In the genomic region with DNA sequence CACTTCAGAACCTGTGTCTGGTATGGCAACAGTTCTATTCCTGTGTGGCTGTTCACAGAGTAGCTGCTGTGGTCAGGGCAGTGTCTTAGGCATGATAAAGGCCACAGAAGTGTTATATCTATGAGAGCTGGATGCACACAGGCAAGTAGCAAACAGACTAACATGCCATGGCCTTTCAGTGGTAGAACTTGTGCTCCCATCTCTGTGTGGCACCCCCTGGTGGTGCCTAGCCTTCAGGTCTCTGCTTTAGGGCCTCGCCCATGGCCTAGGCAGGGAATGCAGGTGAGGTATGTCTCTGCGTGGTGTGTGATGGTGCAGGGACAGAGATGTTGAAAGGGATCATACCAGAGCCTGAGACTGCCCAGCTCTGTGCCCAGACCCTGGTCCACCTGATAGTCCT, we compare ENCODE assay signal across 8 mouse cellular contexts. TPM values are rescaled to one million over a fixed set of nuclear protein-coding genes. Genes with fewer than 3 reads are reported as not detected.
DNase-seq lines count a peak whose midpoint lies in the region; ATAC-seq and TF ChIP-seq lines count a peak whose summit lies in the region.

No protein-coding gene starts in this region.

- no peak for ATAC-seq in kidney, embryonic 14.5 days (ENCODE audit: low FRiP score, low TSS enrichment)
- ATAC-seq in intestine, postnatal 0 days = no peak
- ATAC-seq in hindbrain, embryonic 12.5 days (ENCODE audit: low FRiP score) = no peak

- no peak for TF ChIP-seq POLR2A in kidney, adult 2 months (IDR thresholded peaks at IDR 0.05; ENCODE audit: low read depth, low read length)

- H3K27ac ChIP-seq in kidney, adult 2 months (ENCODE audit: insufficient read depth, low read depth, low read length) = no peak overlapping the region
- H3K27ac ChIP-seq in kidney, embryonic 14.5 days (ENCODE audit: low read depth, low read length) = no peak overlapping the region
- H3K27ac ChIP-seq in intestine, postnatal 0 days (ENCODE audit: low read depth, low read length) = no peak overlapping the region
- no peak overlapping the region for H3K27ac ChIP-seq in limb, embryonic 10.5 days
- no peak overlapping the region for H3K27ac ChIP-seq in hindbrain, embryonic 12.5 days

- TF ChIP-seq CTCF in kidney, adult 2 months (conservative IDR thresholded peaks at IDR 0.05; ENCODE audit: insufficient read depth, insufficient read length, low read depth, low read length) = peak; percentile 60
- 0 out of 2 replicates have a peak, but pooled peaks have one; percentile 5 for TF ChIP-seq CTCF in E14TG2a.4 (conservative IDR thresholded peaks at IDR 0.05; ENCODE audit: low read length)
- peak; percentile 83 for TF ChIP-seq CTCF in intestine, postnatal 0 days (IDR thresholded peaks at IDR 0.05; ENCODE audit: low read depth)

- H3K36me3 ChIP-seq in kidney, adult 2 months (ENCODE audit: control insufficient read depth, insufficient read depth, low read length) = peaks cover 5% of the 10 kb centered on the region
- H3K36me3 ChIP-seq in kidney, embryonic 14.5 days (ENCODE audit: control insufficient read depth, insufficient read depth, low read length) = peaks cover 39% of the 10 kb centered on the region
- peaks cover 90% of the 10 kb centered on the region for H3K36me3 ChIP-seq in E14TG2a.4 (ENCODE audit: insufficient read depth, low read length)
- peaks cover 99% of the 10 kb centered on the region for H3K36me3 ChIP-seq in intestine, postnatal 0 days (ENCODE audit: control insufficient read depth, insufficient read depth)
- H3K36me3 ChIP-seq in limb, embryonic 10.5 days = peaks cover 29% of the 10 kb centered on the region
- peaks cover 74% of the 10 kb centered on the region for H3K36me3 ChIP-seq in hindbrain, embryonic 12.5 days

- peak; percentile 40 for DNase-seq in kidney, adult 2 months
- peak; percentile 57 to 58 for DNase-seq in adrenal gland, postnatal 36 days
- DNase-seq in mesoderm, embryonic 11.5 days (ENCODE audit: low read depth, low spot score) = peak; percentile 15
- DNase-seq in limb, embryonic 10.5 days (ENCODE audit: low spot score) = no peak

- no peaks in the 10 kb centered on the region for H3K4me1 ChIP-seq in kidney, adult 2 months (ENCODE audit: control insufficient read depth, insufficient read depth, low read length)
- H3K4me1 ChIP-seq in kidney, embryonic 14.5 days (ENCODE audit: control insufficient read depth, insufficient read depth, low read length) = no peaks in the 10 kb centered on the region
- peaks cover 28% of the 10 kb centered on the region for H3K4me1 ChIP-seq in E14TG2a.4 (replicated peaks; ENCODE audit: low read depth, low read length)
- H3K4me1 ChIP-seq in intestine, postnatal 0 days (replicated peaks; ENCODE audit: control insufficient read depth, insufficient read depth, low read length) = no peaks in the 10 kb centered on the region
- H3K4me1 ChIP-seq in limb, embryonic 10.5 days = peaks cover 3% of the 10 kb centered on the region
- no peaks in the 10 kb centered on the region for H3K4me1 ChIP-seq in hindbrain, embryonic 12.5 days

- no peak overlapping the region for H3K4me3 ChIP-seq in kidney, adult 2 months (ENCODE audit: insufficient read depth, low read depth, low read length)
- H3K4me3 ChIP-seq in kidney, embryonic 14.5 days (ENCODE audit: low read length) = no peak overlapping the region
- H3K4me3 ChIP-seq in E14TG2a.4 (replicated peaks; ENCODE audit: low read length) = no peak overlapping the region
- H3K4me3 ChIP-seq in intestine, postnatal 0 days (ENCODE audit: low read depth, low read length) = no peak overlapping the region
- no peak overlapping the region for H3K4me3 ChIP-seq in limb, embryonic 10.5 days
- H3K4me3 ChIP-seq in hindbrain, embryonic 12.5 days = no peak overlapping the region

- no peak overlapping the region for H3K9ac ChIP-seq in kidney, embryonic 14.5 days (ENCODE audit: low read depth, low read length)
- no peak overlapping the region for H3K9ac ChIP-seq in intestine, postnatal 0 days (ENCODE audit: low read depth, low read length)
- no peak overlapping the region for H3K9ac ChIP-seq in hindbrain, embryonic 12.5 days

- H3K4me2 ChIP-seq in kidney, embryonic 14.5 days (replicated peaks; ENCODE audit: low read depth, low read length) = no peak overlapping the region
- no peak overlapping the region for H3K4me2 ChIP-seq in intestine, postnatal 0 days (replicated peaks; ENCODE audit: low read depth)
- no peak overlapping the region for H3K4me2 ChIP-seq in hindbrain, embryonic 12.5 days (replicated peaks)

- 78% methylated on average over 2 of the region's 2 CpGs for WGBS in kidney, adult 2 months
- whole genome bisulfite sequencing in kidney, embryonic 14.5 days = 88% methylated on average over 2 of the region's 2 CpGs
- 71% methylated on average over 2 of the region's 2 CpGs for WGBS in intestine, postnatal 0 days
- 96% methylated on average over 2 of the region's 2 CpGs for WGBS in limb, embryonic 10.5 days
- WGBS in hindbrain, embryonic 12.5 days = 90% methylated on average over 2 of the region's 2 CpGs

- no peaks in the 10 kb centered on the region for H3K9me3 ChIP-seq in kidney, embryonic 14.5 days (ENCODE audit: control insufficient read depth, low read length)
- no peaks in the 10 kb centered on the region for H3K9me3 ChIP-seq in E14TG2a.4 (ENCODE audit: low read length)
- no peaks in the 10 kb centered on the region for H3K9me3 ChIP-seq in intestine, postnatal 0 days (ENCODE audit: control insufficient read depth)
- H3K9me3 ChIP-seq in limb, embryonic 10.5 days (replicated peaks) = no peaks in the 10 kb centered on the region
- H3K9me3 ChIP-seq in hindbrain, embryonic 12.5 days (replicated peaks) = no peaks in the 10 kb centered on the region

- H3K27me3 ChIP-seq in kidney, adult 2 months (replicated peaks; ENCODE audit: control insufficient read depth, insufficient read depth, low read length) = no peaks in the 10 kb centered on the region
- H3K27me3 ChIP-seq in kidney, embryonic 14.5 days (ENCODE audit: control insufficient read depth, insufficient read depth, low read length) = no peaks in the 10 kb centered on the region
- H3K27me3 ChIP-seq in E14TG2a.4 (ENCODE audit: insufficient read depth, low read length) = no peaks in the 10 kb centered on the region
- H3K27me3 ChIP-seq in intestine, postnatal 0 days (replicated peaks; ENCODE audit: control insufficient read depth, insufficient read depth, low read length) = no peaks in the 10 kb centered on the region
- no peaks in the 10 kb centered on the region for H3K27me3 ChIP-seq in limb, embryonic 10.5 days (ENCODE audit: low read depth, poor library complexity, severe bottlenecking)
- H3K27me3 ChIP-seq in hindbrain, embryonic 12.5 days = no peaks in the 10 kb centered on the region

RNA-seq across cellular contexts. Expression of gene Cck, which starts 50.1 kb away (rescaled TPM):
- polyA plus RNA-seq in kidney, adult 2 months (2012; rRNA removed) = 82.6 and 87.7 TPM in 2 replicates
- polyA plus RNA-seq in kidney, embryonic 14.5 days (2014; fragmentation: Nextera tagmentation; extraction: Ambion mirVana) = 4.3 and 5.0 TPM in 2 replicates
- total RNA-seq in adrenal gland, postnatal 36 days (2021) = under 1 TPM in 1 of 2 experiments, not detected in 1; 0.99 TPM
- polyA plus RNA-seq in intestine, postnatal 0 days (2015; fragmentation: Nextera tagmentation; extraction: Ambion mirVana) = 88.5 and 92.1 TPM in 2 replicates
- polyA plus RNA-seq in limb, embryonic 10.5 days (2016; fragmentation: Nextera tagmentation; extraction: Ambion mirVana) = 0.68 and 0.86 TPM in 2 replicates
- polyA plus RNA-seq in hindbrain, embryonic 12.5 days (2016; fragmentation: Nextera tagmentation; extraction: Ambion mirVana) = 0.88 and 1.2 TPM in 2 replicates

Comparison
In these comparisons a context has a peak if more than half of its experiments do, and no peak if none do; other contexts are left out.
1. RNA of gene Cck, which starts 50.1 kb away (polyA plus RNA-seq): 88.5 to 92.1 TPM in intestine, postnatal 0 days and 82.6 to 87.7 TPM in kidney, adult 2 months; 4.3 to 5.0 TPM in kidney, embryonic 14.5 days, 0.88 to 1.2 TPM in hindbrain, embryonic 12.5 days and 0.68 to 0.86 TPM in limb, embryonic 10.5 days; every median in the first group is over 10 times any median in the second.
2. CTCF ChIP-seq: peak in every context shown above with its lines; median percentile 83 in intestine, postnatal 0 days; 60 in kidney, adult 2 months; 5 in E14TG2a.4.